Mouse (Mus musculus) embryonic facial prominence, embryonic 10.5 days (tissue): ENCODE measurements around the gene Pde10a. TPM values are rescaled to one million over a fixed set of nuclear protein-coding genes. Genes with fewer than 3 reads are reported as not detected.

Source experiments
- DNase-seq: peaks from one replicate; pipeline ENCODE4 v3.0.0-alpha.2; 2017; ENCODE audit warnings: low spot score
- H3K27ac ChIP-seq: fragments of 300-500 bp; sonication (generic); replicated peaks from 2 replicates; pipeline ENCODE4 v1.5.1; 2016; ENCODE audit warnings: mild to moderate bottlenecking
- H3K27me3 ChIP-seq: fragments of 300-500 bp; sonication (generic); replicated peaks from 2 replicates; pipeline ENCODE4 v1.6.1; 2016; ENCODE audit warnings: low read depth, mild to moderate bottlenecking; ENCODE audit not compliant: poor library complexity, severe bottlenecking
- H3K36me3 ChIP-seq: fragments of 300-500 bp; sonication (generic); replicated peaks from 2 replicates; pipeline ENCODE4 v1.6.1; 2016; ENCODE audit warnings: mild to moderate bottlenecking, moderate library complexity
- H3K4me1 ChIP-seq: fragments of 300-500 bp; sonication (generic); 2 replicates; pipeline ENCODE4 v1.6.1; 2016
- H3K4me3 ChIP-seq: fragments of 300-500 bp; sonication (generic); 2 replicates; pipeline ENCODE4 v1.5.1; 2016; ENCODE audit warnings: mild to moderate bottlenecking, moderate library complexity
- H3K9me3 ChIP-seq: fragments of 300-500 bp; sonication (generic); 2 replicates; pipeline ENCODE4 v1.6.1; 2016; ENCODE audit warnings: mild to moderate bottlenecking
- WGBS: fragments of 180-500 bp; shearing (Covaris S2); methylation state at CpG from one replicate; pipeline ENCODE4 v1.1.7; 2016; 5-methylcytosine and 5-hydroxymethylcytosine counted together
- polyA plus RNA-seq: library from polyadenylated mRNA; unstranded; fragments of >200 nt; fragmentation: Nextera tagmentation; extraction: Ambion mirVana; gene quantifications from 2 replicates; pipeline ENCODE4 v1.2.1, GENCODE M21; 2016

Gene Pde10a
- polyA plus RNA-seq, 1 experiment from 2014 or later: 2.2 TPM

DNA sequence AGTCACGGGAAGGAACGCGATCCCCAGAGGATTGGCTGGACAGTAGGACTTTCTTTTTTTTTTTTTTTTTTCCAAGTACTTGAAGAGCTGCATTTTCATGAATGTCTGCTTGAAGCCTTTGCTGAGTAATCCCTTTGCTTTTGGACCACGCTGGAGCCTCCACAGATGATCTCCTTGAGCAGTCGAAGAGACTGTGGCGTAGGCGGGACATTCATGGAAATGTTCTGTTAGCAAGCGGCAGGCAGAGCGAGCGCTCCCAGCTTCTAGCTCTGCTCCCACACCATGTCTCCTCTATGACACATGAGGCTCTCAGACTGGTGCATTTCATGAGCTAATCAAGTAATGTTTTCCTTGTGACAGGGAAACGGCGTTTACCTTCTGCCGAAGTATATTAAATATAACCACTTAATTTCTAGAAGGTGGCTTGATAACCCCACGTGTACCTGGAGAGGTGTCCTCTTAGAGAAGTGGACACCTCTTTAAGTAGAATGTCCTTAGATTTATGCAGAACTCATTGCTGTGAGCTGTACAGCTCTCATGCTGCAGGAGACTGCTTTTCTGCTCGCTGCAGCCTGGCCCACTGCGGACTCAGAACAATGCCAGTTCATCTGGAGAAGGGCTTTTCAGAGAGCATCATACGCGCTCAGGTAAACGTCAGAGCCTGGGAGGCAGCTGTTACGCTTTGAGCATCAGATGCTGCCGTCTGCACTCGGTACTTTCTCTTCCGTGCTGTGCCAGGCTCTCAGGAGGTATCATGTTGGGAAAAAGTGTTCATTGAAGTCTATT lies 333.7 kb downstream of the Pde10a start:
- no peak for DNase-seq
- Histone ChIP-seq H3K27ac (no peak overlapping the region), H3K9me3 (no peaks in the 10 kb centered on the region), H3K27me3 (no peaks in the 10 kb centered on the region; the same call in 1 of the 2 replicates), H3K4me3 (no peak overlapping the region), H3K4me1 (peaks cover 14% of the 10 kb centered on the region), H3K36me3 (no peaks in the 10 kb centered on the region)
- 81% methylated on average over 23 of the region's 23 CpGs for WGBS

DNA sequence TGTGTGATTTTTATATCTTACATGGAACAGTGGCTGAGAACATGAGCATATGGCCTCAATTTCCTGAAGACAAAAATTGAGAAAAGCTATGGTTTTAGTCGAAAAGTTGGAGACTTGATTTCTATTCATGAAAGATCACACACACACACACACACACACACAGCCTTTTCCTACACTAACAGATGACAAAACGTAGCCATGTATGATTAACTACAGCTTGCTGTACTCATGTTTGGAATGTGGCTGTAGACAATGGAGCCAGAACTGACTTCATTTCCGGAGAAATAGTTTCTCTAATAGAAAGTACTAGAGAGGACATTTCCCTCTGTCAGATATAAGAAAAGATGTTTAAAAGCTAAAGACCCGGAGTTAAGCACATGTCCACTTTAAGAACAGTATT lies 334.3 kb downstream of the Pde10a start:
- no peaks in the 10 kb centered on the region for H3K36me3 ChIP-seq
- H3K27me3 ChIP-seq: no peaks in the 10 kb centered on the region; the same call in 1 of the 2 replicates
- H3K27ac ChIP-seq: no peak overlapping the region
- no peak for DNase-seq
- H3K9me3 ChIP-seq: no peaks in the 10 kb centered on the region
- no peak overlapping the region for H3K4me3 ChIP-seq
- H3K4me1 ChIP-seq: peaks cover 14% of the 10 kb centered on the region
- 78% methylated on average over 4 of the region's 4 CpGs for WGBS

DNA sequence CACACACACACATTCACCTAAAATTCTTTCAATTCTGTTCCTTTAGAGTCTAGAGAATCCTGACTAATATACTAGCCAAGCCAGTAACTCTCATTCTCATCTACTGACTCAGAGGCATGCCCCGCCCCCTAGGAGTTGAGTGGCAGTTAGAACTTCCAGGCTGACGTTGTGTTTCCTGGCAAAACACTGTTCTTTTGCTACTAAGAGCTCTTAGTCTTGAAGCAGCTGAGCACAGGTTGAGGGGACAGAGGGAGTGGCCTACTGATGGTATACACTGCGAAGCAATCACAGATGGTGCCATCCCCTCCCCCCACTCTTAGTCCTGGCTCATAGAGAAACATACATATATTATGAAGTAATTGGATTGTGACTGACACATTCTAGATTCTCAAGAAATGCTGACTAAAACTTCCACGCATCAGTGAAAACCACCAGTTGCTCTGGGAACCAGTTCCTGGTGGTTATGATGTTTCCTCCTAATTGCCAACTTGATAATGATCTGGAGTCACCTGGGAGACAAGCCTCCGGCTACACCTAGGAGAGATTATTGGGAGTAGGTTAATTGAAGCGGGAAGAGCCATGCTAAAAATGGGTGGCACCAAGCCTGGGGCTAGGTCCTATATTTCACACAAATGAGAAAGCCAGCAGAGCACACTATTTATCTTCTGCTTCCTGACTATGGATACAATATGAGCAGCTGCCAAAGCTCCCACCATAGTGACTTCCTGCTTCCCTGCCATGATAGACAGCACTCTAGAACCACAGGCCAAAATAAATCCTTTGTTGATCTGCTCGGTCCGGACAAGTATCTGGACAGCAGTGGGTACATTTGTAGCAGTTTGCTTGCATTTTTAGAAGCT lies 339.7 kb downstream of the Pde10a start:
- Histone ChIP-seq H3K27ac (no peak overlapping the region), H3K9me3 (no peaks in the 10 kb centered on the region), H3K4me1 (peaks cover 16% of the 10 kb centered on the region), H3K36me3 (no peaks in the 10 kb centered on the region), H3K27me3 (no peaks in the 10 kb centered on the region), H3K4me3 (no peak overlapping the region)
- WGBS: 83% methylated on average over 8 of the region's 8 CpGs
- no peak for DNase-seq

DNA sequence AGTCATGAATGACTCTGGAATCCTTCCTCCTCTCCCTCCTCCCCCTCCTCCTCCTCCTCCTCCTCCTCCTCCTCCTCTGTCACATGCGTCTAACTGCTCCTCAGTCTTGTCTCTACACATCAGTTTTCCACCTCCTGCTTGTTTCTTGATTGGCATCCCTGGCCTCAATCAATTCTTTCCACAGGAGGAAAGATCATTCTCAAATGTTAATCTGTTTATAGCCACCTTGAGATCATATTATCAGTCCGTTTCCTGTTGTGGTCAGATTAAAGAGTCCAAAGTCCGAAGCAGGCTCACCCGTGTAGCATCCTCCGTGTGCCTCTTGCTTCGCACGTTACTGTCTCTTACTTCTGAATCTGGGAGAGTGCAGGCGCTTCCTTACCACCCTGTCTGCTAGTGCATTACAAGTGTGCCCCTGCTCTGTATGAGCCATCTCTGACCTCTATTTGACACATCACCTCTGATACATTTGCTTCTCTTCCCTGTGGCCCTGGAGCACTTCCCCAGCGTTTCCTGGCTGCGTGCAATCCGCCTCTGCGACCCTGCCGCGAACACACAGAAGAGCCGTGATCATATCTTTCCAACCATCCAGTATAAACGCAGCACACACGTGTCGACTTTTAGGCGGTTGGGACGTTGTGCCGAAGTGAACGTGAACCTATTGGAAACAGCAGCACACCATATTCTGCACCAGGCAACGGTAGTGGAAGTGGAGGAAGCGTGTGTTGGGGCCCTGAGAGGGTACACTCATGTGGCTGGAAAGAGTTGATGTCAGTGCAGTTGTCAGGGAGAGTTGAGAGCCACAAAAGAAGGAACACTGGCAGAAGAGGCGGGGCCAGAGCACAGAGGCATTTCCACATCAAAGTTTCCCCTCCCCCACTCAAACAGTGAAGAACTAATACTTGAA lies 342.4 kb downstream of the Pde10a start:
- WGBS: 81% methylated on average over 25 of the region's 25 CpGs
- H3K4me3 ChIP-seq: no peak overlapping the region
- H3K9me3 ChIP-seq: no peaks in the 10 kb centered on the region
- H3K4me1 ChIP-seq: peaks cover 32% of the 10 kb centered on the region
- H3K36me3 ChIP-seq: no peaks in the 10 kb centered on the region
- H3K27ac ChIP-seq: peak overlapping the region; percentile 30; the same call in 1 of the 2 replicates
- no peaks in the 10 kb centered on the region for H3K27me3 ChIP-seq
- no peak for DNase-seq

DNA sequence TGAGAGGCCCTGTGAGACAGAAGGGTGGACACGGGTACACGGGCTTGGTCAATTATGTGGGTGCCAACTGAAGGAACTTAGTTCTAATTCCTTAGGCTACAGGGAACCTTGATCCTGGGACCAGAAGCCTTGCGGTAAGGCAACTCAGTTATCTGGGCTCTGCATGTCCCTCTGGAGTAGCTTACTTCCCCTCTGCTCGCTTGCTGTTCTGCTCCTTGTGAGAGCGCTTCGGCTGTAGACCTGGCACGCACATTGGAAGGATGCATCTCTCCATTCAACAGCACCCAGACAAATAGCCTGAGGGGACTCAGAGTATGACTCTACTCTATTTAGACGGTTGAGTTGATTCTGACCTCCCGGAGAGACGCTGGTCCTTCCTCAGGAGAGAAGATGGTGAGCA lies 344.1 kb downstream of the Pde10a start:
- WGBS: 87% methylated on average over 10 of the region's 10 CpGs
- Histone ChIP-seq H3K27ac (no peak overlapping the region), H3K4me1 (peaks cover 36% of the 10 kb centered on the region), H3K27me3 (no peaks in the 10 kb centered on the region), H3K4me3 (no peak overlapping the region), H3K36me3 (no peaks in the 10 kb centered on the region), H3K9me3 (no peaks in the 10 kb centered on the region)
- DNase-seq: no peak

DNA sequence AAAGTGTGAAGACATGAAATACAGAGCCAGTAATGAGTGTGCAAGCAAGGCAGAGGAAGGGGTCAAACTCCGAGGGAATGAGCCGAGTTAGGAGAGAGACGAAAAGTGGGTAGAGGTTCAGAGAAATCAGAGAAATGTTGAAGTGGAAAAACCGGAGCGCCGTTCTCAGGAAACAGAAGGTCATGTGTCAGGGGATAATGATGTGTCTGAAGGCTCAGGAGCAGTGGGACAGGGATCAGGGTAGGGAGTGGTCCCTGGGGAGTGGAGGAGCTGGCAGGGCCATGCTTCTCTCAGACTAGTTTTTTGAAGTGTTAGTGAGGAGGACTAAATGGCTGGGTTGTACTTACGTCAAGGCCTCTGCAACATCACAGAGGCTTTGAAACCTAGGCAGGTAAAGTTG lies 345.7 kb downstream of the Pde10a start:
- peaks cover 36% of the 10 kb centered on the region for H3K4me1 ChIP-seq
- WGBS: 64% methylated on average over 7 of the region's 7 CpGs
- H3K27me3 ChIP-seq: no peaks in the 10 kb centered on the region

DNA sequence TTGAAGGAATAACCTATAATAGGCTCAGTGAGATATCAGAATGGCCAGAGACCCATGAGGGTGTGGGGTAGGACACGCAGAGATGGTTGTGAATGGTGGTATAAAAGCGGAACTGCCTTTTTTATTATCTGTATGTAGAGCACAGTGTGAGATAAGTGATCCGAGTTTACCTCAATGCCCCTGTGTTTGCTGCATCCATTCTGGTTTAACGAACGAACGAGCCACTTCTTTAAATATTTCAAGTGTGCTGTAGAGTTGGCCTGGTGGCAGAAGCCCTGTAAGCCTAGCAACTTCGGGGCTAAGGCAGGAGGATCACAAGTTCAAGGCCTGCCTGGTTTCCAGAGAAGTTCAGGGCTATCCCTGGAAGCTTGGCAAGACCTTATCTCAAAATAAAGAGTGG lies 346.2 kb downstream of the Pde10a start:
- Histone ChIP-seq H3K4me3 (no peak overlapping the region), H3K27ac (no peak overlapping the region), H3K36me3 (no peaks in the 10 kb centered on the region), H3K4me1 (peaks cover 36% of the 10 kb centered on the region), H3K9me3 (no peaks in the 10 kb centered on the region), H3K27me3 (no peaks in the 10 kb centered on the region)
- DNase-seq: no peak
- 91% methylated on average over 7 of the region's 7 CpGs for WGBS

More for the DNA sequence above, 345.7 kb downstream of the Pde10a start:
- Histone ChIP-seq H3K36me3 (no peaks in the 10 kb centered on the region), H3K27ac (no peak overlapping the region), H3K4me3 (no peak overlapping the region), H3K9me3 (no peaks in the 10 kb centered on the region)
- DNase-seq: no peak

DNA sequence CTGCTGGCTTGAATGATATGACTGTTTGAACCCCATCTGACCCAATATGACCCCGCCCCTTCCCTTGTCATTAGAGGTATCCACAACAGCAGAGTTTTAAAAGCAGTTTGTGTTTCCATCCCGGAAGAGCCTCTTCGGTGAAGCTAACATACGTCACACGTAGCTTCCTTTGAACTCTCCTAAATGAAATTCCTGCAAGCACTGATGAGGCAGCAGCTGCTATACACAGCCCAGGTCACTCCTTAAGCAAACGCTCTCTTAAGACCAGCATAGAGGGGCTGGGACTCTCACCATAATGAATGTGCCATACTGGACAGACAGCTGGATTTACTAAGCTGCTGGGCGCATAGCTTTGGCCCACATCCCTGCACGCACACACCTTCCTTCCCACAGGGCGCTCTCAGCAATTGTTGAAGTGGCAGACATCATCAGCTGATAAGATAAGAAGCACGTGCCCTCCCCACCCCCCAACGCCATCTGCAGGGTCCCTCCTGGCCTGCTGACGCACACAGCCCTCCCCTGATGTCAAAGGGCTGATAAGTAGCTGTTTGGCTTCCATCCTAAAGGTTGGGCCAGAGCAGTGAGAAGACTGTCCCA lies 346.9 kb downstream of the Pde10a start:
- no peaks in the 10 kb centered on the region for H3K36me3 ChIP-seq
- no peak overlapping the region for H3K4me3 ChIP-seq
- no peaks in the 10 kb centered on the region for H3K27me3 ChIP-seq
- peaks cover 36% of the 10 kb centered on the region for H3K4me1 ChIP-seq
- no peak overlapping the region for H3K27ac ChIP-seq
- DNase-seq: no peak
- 58% methylated on average over 12 of the region's 12 CpGs for WGBS
- H3K9me3 ChIP-seq: no peaks in the 10 kb centered on the region

DNA sequence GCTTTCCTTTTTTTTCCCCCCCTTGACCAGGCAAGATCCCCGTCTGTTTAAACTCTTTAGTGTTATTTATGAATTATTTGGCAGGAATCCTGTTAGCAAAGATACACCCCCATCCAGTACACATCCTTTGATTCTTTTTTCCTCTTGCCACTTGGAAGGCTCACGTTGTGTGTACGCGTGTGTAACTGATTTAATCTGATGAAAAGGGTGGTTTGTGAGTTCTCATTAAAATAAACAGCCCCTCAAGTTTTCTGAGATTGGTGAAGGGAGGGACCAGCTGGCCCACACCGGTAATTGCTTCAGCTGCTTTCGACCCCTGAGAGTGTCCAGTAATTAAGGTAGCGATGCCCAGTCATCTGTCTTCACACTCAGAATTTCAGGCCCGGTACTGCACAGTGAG lies 347.4 kb downstream of the Pde10a start:
- H3K4me1 ChIP-seq: peaks cover 32% of the 10 kb centered on the region
- 77% methylated on average over 8 of the region's 8 CpGs for WGBS

DNA sequence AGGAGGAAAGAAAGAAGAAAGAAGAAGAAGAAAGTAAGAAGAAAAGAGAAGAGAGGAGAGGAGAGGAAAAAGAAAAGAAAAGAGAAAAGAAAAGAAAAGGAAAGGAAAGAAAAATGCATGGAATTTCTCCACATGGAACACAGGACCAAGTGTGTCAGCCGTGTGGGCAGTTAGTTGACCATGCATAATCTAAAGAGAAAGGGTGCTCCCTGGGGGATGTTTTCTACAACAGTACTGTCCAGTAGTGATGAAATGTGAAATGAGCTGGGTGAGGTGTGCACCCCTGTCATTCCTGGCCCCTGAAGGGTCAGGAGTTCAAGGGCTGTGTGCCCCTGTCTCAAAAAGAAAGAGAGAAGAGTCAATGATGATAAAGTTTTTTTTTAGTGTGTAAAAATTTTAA lies 352.9 kb downstream of the Pde10a start:
- WGBS: 64% methylated on average over 1 of the region's 1 CpGs

More for the DNA sequence above, 347.4 kb downstream of the Pde10a start:
- Histone ChIP-seq H3K9me3 (no peaks in the 10 kb centered on the region), H3K4me3 (no peak overlapping the region), H3K36me3 (no peaks in the 10 kb centered on the region), H3K27ac (no peak overlapping the region; the same call in 1 of the 2 replicates), H3K27me3 (no peaks in the 10 kb centered on the region)
- DNase-seq: no peak

DNA sequence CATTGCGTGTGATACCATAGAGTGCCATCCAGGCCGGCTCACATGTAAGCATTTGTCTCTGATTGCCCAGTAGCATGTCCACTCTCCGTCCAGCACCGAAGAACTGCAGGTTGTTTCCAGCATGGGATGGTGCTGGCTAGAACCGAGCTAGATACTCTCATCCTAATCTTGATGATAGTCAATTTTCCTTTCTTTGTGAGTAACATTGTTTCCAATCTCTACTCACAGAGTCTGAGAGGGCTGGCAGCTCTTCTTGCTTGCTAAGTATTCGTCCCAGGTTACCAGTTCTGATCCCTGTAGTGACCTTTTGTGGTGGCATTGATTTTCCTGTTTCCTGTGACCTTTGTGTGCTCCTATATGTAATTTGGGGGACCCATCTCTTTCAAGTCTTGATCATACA lies 356.5 kb downstream of the Pde10a start:
- WGBS: 89% methylated on average over 6 of the region's 6 CpGs
- DNase-seq: no peak
- no peak overlapping the region for H3K27ac ChIP-seq
- H3K4me3 ChIP-seq: no peak overlapping the region
- H3K36me3 ChIP-seq: no peaks in the 10 kb centered on the region
- no peaks in the 10 kb centered on the region for H3K27me3 ChIP-seq
- H3K4me1 ChIP-seq: peaks cover 5% of the 10 kb centered on the region; the same call in 1 of the 2 replicates
- H3K9me3 ChIP-seq: no peaks in the 10 kb centered on the region

More for the DNA sequence above, 352.9 kb downstream of the Pde10a start:
- no peaks in the 10 kb centered on the region for H3K9me3 ChIP-seq
- DNase-seq: no peak
- H3K4me1 ChIP-seq: no peaks in the 10 kb centered on the region
- H3K4me3 ChIP-seq: no peak overlapping the region
- no peaks in the 10 kb centered on the region for H3K36me3 ChIP-seq
- no peak overlapping the region for H3K27ac ChIP-seq
- H3K27me3 ChIP-seq: no peaks in the 10 kb centered on the region

DNA sequence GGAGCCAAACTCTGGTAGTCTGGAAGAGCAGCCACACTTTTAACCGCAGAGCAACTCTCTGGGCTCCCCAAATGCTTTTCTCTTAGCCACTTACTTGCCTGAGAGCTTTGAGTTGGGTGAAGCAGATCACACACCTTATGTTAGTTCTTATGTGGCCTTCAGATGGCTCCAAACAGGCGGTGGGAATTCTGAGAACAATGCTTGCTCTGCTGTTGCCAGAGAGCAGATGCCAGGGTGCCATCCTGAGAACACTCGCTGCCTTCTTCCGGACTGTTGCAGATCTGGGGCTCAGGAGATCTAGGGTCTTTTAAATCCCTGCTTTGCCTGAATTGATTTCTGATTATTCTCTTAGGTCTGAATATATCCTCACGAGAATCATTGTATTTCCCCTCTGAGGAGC lies 359.5 kb downstream of the Pde10a start:
- 78% methylated on average over 5 of the region's 5 CpGs for WGBS
- Histone ChIP-seq H3K9me3 (no peaks in the 10 kb centered on the region), H3K4me3 (no peak overlapping the region), H3K36me3 (no peaks in the 10 kb centered on the region), H3K27ac (no peak overlapping the region), H3K4me1 (peaks cover 5% of the 10 kb centered on the region; the same call in 1 of the 2 replicates), H3K27me3 (no peaks in the 10 kb centered on the region)
- no peak for DNase-seq
